Mouse (Mus musculus): Measurements from ENCODE around the gene Lpin1. TPM values are rescaled to one million over a fixed set of nuclear protein-coding genes. Genes with fewer than 3 reads are reported as not detected.
A peak's percentile ranks its signal among the peaks of the same experiment; 100 is the strongest.

Gene Lpin1
- polyA plus RNA-seq, 1 experiment from 2014 or later, result 5.9 TPM

DNA sequence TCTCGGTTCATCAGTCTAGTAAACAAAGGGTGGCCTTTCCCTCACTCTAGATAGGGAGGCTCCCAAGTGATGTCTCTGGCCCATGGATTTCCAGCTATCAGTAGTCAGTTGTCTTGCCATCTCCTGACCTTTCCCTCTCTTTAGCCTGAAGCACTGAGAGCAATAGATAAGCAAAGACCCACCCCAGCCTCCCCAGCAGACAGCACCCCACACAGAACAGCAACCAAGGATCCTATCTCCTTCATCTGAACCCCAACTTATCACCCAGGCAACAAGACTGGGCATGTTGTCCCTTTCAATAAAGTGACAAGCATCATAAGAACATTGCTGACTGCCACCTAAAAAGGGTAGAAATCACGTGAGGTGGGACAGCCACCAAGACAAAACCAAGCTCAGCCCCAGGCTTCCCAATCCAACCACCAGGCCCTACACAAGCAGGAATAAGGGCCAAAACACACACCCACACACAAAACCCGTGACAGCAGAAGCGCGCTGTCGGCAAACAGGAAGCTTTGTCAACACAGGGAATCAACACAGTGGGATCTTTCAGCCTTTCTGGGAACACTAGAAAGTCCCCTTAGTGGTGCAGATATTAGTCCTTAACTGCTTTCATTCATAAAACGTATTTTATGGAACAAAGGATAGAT, 22.2 kb downstream of the Lpin1 start:
- Histone ChIP-seq H3K4me2 (peak overlapping the region; percentile 78), H3K9ac (peak overlapping the region; percentile 85), H3K27ac (no peak overlapping the region), H3K4me1 (peaks cover 66% of the 10 kb centered on the region), H3K9me3 (no peaks in the 10 kb centered on the region), H3K4me3 (peak overlapping the region; percentile 79), H3K36me3 (no peaks in the 10 kb centered on the region), H3K27me3 (no peaks in the 10 kb centered on the region)
- ATAC-seq (ENCODE audit: insufficient number of reproducible peaks, insufficient read depth, low FRiP score, low TSS enrichment, low read depth), result no peak
- 16% methylated on average over 7 of the region's 7 CpGs for WGBS

DNA sequence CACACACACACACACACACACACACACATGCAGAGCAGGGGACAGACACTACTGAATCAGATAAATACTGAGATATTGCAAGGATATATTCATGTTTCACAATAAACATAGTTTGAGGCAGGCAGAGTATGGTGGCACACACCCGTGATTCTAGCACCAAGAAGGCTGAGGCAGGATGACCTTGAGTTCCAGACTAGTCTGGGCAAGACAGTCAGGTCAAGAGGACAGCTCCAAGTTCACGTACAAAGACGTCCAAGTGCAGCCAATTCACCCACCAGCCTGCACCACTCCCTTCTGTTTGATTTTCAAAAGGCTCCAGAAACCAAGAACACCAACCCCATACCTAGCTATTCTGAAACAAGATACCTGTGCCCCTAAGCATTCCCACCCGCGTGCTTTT, 23.0 kb downstream of the Lpin1 start:
- Histone ChIP-seq H3K9me3 (no peaks in the 10 kb centered on the region), H3K9ac (no peak overlapping the region), H3K4me1 (peaks cover 68% of the 10 kb centered on the region), H3K4me3 (no peak overlapping the region), H3K36me3 (no peaks in the 10 kb centered on the region), H3K27ac (no peak overlapping the region), H3K27me3 (no peaks in the 10 kb centered on the region), H3K4me2 (peak overlapping the region; percentile 78; the same call in 1 of the 2 replicates)
- 55% methylated on average over 5 of the region's 5 CpGs for WGBS
- ATAC-seq (ENCODE audit: insufficient number of reproducible peaks, insufficient read depth, low FRiP score, low TSS enrichment, low read depth), result no peak

DNA sequence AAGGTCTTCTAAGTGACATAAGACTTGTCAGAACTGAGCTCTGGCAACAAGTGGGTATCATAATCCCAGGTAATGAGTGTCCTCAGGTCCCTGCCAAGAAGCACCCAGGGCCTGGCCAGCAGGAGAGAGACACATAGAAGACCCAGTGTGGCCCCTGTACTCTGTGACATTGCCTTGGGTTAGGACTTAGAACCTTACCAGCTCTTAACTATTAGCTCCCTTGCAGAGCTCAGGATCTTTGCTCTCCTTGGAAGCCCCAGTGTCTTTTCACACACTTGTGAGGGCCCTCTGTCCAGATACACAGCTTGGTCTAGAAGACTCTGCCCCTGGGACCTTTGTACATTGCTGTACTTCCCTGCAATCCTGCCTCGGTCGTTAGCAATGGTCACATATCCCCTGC, 23.7 kb downstream of the Lpin1 start:
- Histone ChIP-seq H3K4me2 (no peak overlapping the region), H3K36me3 (no peaks in the 10 kb centered on the region), H3K27ac (no peak overlapping the region), H3K27me3 (no peaks in the 10 kb centered on the region), H3K9me3 (no peaks in the 10 kb centered on the region), H3K9ac (no peak overlapping the region), H3K4me3 (no peak overlapping the region), H3K4me1 (peaks cover 67% of the 10 kb centered on the region)
- WGBS, result 76% methylated on average over 2 of the region's 2 CpGs
- ATAC-seq (ENCODE audit: insufficient number of reproducible peaks, insufficient read depth, low FRiP score, low TSS enrichment, low read depth), result no peak

DNA sequence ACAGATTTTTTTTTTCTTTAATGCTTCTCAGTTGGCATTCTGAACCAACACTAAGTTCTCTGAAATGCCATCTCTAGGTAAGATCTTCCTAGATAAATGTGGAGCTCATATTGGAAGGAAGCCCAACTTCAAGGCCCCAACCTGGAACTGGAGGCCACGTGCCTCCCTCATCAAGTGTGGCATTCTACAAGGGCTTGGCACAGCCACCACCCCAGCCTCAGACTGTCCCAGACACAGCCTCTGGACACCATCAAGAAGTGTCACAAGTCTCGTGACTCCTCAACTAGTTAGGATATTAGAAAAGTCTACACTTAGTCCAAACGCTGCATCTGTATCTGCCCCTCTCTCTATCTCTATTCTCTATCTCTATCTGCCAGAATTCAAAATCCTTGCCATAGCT, 25.8 kb downstream of the Lpin1 start:
- 78% methylated on average over 3 of the region's 3 CpGs for WGBS
- Histone ChIP-seq H3K27ac (no peak overlapping the region), H3K9me3 (no peaks in the 10 kb centered on the region), H3K27me3 (no peaks in the 10 kb centered on the region), H3K4me2 (no peak overlapping the region), H3K9ac (no peak overlapping the region), H3K36me3 (peaks cover 6% of the 10 kb centered on the region; the same call in 1 of the 2 replicates), H3K4me3 (no peak overlapping the region), H3K4me1 (peaks cover 49% of the 10 kb centered on the region)
- no peak for ATAC-seq (ENCODE audit: insufficient number of reproducible peaks, insufficient read depth, low FRiP score, low TSS enrichment, low read depth)

DNA sequence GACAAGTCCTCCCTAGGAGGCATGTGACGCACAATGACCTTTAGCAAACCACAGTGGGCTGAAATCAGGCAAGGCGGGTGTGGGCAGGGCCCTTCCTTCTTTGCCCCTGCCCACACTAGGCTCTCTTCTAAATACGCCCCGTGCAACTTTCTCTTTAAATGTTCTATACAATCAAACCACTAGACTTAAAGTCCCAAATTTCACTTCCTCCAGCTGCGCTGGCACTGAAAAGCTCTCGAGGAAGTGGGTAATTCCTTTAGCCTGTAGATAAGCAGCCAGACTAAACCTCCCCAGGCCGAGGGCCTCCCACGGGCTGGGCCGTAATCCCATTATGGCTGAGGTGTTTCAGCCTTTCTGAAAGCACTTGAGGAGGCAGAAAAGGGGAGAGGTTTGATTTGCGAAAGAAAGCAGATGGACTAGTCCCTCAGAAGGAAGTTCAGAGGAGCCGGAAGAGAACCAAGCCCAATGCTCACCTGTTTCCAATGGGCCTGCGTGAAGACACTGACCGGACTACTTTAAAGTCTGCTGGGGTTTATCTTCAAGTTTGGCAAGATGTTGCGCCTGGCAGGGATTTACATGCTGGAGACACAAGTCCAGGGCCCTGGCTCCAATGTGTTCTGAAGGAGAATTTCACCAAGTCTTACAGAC, 26.6 kb downstream of the Lpin1 start:
- H3K9me3 ChIP-seq, result no peaks in the 10 kb centered on the region
- peaks cover 10% of the 10 kb centered on the region for H3K36me3 ChIP-seq
- 36% methylated on average over 14 of the region's 14 CpGs for WGBS
- no peak overlapping the region for H3K4me3 ChIP-seq
- H3K27ac ChIP-seq, result peak overlapping the region; percentile 23
- H3K4me1 ChIP-seq, result peaks cover 47% of the 10 kb centered on the region
- 0 out of 2 replicates have a peak overlapping the region, but pooled peaks have one; percentile 9 for H3K4me2 ChIP-seq
- H3K9ac ChIP-seq, result no peak overlapping the region
- no peaks in the 10 kb centered on the region for H3K27me3 ChIP-seq
- ATAC-seq (ENCODE audit: insufficient number of reproducible peaks, insufficient read depth, low FRiP score, low TSS enrichment, low read depth), result no peak

DNA sequence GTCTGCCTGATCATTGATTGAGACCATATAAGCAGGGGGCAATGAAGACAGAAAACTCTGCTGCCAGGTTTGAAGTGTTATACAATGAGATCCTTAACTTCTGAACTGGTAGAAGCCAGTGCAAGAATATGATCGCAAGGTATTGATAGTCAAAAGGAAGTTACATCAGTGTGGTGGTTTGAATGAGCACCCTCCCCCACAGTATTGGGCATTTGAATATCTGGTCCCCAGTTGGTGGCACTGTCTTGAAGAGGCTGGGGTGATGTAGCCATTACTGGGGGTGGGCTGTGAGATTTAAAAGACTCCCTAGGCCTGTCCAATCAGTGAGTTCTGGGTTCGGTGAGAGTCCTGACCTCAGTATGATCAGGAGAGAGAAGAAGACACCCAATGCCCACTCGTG, 27.5 kb downstream of the Lpin1 start:
- no peak overlapping the region for H3K27ac ChIP-seq
- no peaks in the 10 kb centered on the region for H3K27me3 ChIP-seq
- H3K4me1 ChIP-seq, result peaks cover 40% of the 10 kb centered on the region
- H3K9ac ChIP-seq, result no peak overlapping the region
- peaks cover 18% of the 10 kb centered on the region for H3K36me3 ChIP-seq
- H3K4me2 ChIP-seq, result no peak overlapping the region
- no peak for ATAC-seq (ENCODE audit: insufficient number of reproducible peaks, insufficient read depth, low FRiP score, low TSS enrichment, low read depth)
- H3K4me3 ChIP-seq, result no peak overlapping the region
- no peaks in the 10 kb centered on the region for H3K9me3 ChIP-seq
- WGBS, result 87% methylated on average over 3 of the region's 3 CpGs

DNA sequence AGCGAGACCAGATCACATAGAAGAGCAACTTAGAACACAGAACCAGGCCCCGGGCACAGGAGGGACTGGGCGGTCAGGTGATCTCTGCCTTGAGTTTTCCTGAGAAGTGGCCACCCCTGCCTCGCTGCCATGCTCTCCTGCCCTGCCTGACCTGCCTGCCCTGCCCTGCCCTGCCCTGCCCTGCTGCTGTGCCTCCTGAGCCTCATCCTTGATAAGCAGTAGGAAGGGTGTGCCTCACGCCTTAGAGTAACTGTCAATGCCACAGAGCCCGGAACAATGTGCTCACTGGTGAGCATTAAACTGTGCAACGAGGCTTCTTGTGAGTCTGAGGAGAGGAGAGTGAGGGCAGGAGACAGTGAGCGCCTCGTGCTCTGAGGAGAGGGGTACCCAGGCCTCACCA, 30.5 kb downstream of the Lpin1 start:
- ATAC-seq (ENCODE audit: insufficient number of reproducible peaks, insufficient read depth, low FRiP score, low TSS enrichment, low read depth), result no peak
- Histone ChIP-seq H3K36me3 (peaks cover 39% of the 10 kb centered on the region), H3K9ac (no peak overlapping the region), H3K4me1 (peaks cover 28% of the 10 kb centered on the region), H3K4me3 (no peak overlapping the region), H3K9me3 (no peaks in the 10 kb centered on the region), H3K27me3 (no peaks in the 10 kb centered on the region), H3K27ac (no peak overlapping the region), H3K4me2 (no peak overlapping the region)
- 83% methylated on average over 9 of the region's 9 CpGs for WGBS

DNA sequence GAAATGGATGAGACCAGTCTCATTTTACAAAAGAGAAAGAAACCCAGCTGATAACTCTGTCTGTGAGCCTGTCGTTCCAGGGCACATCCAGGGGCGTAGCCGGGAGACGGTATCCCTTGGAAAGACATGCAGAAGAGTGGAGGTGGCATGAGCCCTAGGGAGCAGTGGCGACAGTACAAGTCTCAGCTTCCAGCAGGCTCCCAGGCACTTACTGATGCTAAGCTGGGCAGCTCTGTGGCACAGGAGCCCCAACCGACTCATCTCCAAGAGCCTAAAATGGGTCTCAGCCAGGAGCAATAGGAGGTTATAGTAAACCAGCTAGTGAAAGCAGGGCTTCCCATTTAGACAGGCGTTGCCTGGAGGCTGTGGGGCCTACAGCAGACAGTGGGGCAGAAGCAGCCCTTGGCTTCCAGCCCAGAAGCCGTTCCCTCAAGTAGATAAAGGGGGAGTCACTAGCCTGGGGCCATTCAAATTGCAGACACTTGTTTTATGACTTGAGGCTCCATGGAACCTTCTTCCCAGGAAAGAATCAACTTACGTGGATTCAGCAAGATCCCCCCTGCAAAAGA, 33.0 kb downstream of the Lpin1 start:
- peaks cover 10% of the 10 kb centered on the region for H3K4me1 ChIP-seq
- no peaks in the 10 kb centered on the region for H3K27me3 ChIP-seq
- no peak overlapping the region for H3K27ac ChIP-seq
- H3K4me3 ChIP-seq, result no peak overlapping the region
- H3K9ac ChIP-seq, result no peak overlapping the region
- WGBS, result 73% methylated on average over 9 of the region's 9 CpGs
- H3K36me3 ChIP-seq, result peaks cover 61% of the 10 kb centered on the region
- H3K9me3 ChIP-seq, result no peaks in the 10 kb centered on the region
- no peak overlapping the region for H3K4me2 ChIP-seq
- ATAC-seq (ENCODE audit: insufficient number of reproducible peaks, insufficient read depth, low FRiP score, low TSS enrichment, low read depth), result no peak

DNA sequence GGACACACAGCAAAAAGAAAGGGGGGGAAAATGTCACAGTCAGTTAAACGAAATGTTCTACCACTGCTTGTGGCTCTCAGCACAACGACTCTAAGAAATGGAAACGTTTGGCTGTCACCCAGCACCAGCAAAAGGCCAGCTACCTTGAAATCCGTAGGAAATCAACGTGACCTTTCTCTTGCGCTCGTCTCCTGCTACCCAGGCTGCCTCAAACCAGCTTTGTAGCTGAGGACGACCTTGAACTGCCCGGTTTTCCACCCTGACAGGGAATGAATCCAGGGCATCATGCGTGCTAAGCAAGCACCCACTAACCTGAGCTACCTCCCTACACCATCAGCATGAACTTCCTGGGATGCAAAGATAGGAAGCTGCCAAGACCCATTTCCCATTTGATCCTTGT, 39.5 kb downstream of the Lpin1 start:
- H3K4me3 ChIP-seq, result no peak overlapping the region
- peaks cover 55% of the 10 kb centered on the region for H3K36me3 ChIP-seq
- 91% methylated on average over 10 of the region's 10 CpGs for WGBS
- H3K27ac ChIP-seq, result no peak overlapping the region
- no peak for ATAC-seq (ENCODE audit: insufficient number of reproducible peaks, insufficient read depth, low FRiP score, low TSS enrichment, low read depth)
- no peaks in the 10 kb centered on the region for H3K27me3 ChIP-seq
- H3K4me2 ChIP-seq, result no peak overlapping the region
- no peaks in the 10 kb centered on the region for H3K4me1 ChIP-seq
- no peaks in the 10 kb centered on the region for H3K9me3 ChIP-seq
- no peak overlapping the region for H3K9ac ChIP-seq

DNA sequence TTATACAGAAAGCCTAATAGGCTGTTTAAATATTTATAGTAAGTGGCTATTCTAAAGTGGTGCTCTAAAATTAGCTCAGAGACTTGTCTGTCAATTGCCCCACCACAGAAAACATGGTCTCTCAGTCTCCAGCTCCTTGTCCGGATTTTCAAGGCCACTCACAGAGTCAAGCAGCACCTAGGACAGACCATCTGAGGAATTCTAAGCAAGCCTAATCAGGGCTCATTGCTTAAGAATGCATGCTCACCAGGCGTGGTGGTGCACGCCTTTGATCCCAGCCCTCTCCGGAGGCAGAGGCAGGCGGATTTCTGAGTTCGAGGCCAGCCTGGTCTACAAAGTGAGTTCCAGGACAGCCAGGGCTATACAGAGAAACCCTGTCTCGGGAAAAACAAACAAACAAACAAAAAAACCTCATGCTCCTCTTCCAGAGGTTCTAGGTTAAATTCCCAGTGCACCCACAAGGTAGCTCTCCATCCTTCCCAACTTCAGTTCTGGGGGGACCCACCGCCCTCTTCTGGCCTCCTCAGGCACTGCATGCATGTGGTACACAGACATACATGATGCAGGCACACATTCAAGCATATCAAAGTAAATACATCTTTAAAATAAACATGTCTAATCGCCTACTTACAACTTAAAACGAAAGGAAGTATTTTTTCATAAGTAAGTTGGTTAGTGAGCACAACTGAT, 40.2 kb downstream of the Lpin1 start:
- Histone ChIP-seq H3K4me3 (no peak overlapping the region), H3K4me1 (no peaks in the 10 kb centered on the region), H3K27ac (no peak overlapping the region), H3K36me3 (peaks cover 52% of the 10 kb centered on the region), H3K27me3 (no peaks in the 10 kb centered on the region), H3K9ac (no peak overlapping the region), H3K9me3 (no peaks in the 10 kb centered on the region), H3K4me2 (no peak overlapping the region)
- no peak for ATAC-seq (ENCODE audit: insufficient number of reproducible peaks, insufficient read depth, low FRiP score, low TSS enrichment, low read depth)
- 90% methylated on average over 10 of the region's 10 CpGs for WGBS

DNA sequence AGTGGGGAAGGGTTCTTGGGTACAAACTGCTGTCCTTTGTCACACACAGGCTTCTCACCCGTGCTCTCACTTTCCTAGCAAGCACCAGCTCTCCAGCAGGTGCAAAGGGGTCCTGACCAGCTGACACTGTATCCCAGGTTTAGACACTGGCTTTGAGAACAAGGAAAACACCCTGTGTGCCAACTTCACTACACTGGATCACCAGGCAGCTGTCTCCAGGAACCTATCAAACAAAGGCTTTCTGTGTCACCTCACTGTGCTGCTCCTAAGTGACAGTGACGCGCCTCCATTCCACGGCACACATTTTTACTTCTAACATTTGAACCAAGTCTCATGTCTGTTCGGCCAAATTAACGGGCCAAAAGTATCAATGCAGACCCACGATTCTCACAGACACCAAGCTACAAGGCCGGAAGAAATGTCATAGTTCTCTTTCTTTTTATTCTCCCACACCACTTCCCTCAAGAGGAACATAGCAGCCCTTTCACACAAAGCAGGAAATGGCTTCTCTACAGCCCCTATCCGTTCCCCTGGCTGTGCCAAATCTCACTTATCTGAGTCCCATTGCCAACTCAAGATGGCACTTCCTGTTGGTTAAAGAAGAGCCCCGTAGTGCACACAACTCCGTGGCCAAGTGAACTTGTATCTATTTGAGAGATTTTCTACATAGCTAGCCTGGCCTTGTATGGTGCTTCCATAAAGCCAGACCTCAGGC, 41.7 kb downstream of the Lpin1 start:
- Histone ChIP-seq H3K27me3 (no peaks in the 10 kb centered on the region), H3K27ac (no peak overlapping the region), H3K4me1 (no peaks in the 10 kb centered on the region), H3K9ac (no peak overlapping the region), H3K9me3 (no peaks in the 10 kb centered on the region), H3K36me3 (peaks cover 54% of the 10 kb centered on the region), H3K4me2 (no peak overlapping the region), H3K4me3 (no peak overlapping the region)
- ATAC-seq (ENCODE audit: insufficient number of reproducible peaks, insufficient read depth, low FRiP score, low TSS enrichment, low read depth), result no peak
- 76% methylated on average over 11 of the region's 11 CpGs for WGBS
